Comparison of ENCODE assay signal across 16 mouse cellular contexts in genomic region chr11:32156854-32157630, GRCm38 (mm10). TPM values are rescaled to one million over a fixed set of nuclear protein-coding genes. Genes with fewer than 3 reads are reported as not detected.
DNase-seq lines count a peak whose midpoint lies in the region; ATAC-seq and TF ChIP-seq lines count a peak whose summit lies in the region.
"Had no signal": no experiment of that assay in that cellular context is flagged by ENCODE, and none has a peak within 500 bp of the region (broad histone marks: within the 10 kb centered on the region; RNA-seq: fewer than 3 reads in every experiment).

No protein-coding gene starts in this region.

- H3K4me3 ChIP-seq in forebrain, embryonic 10.5 days = no peak overlapping the region
- H3K4me3 ChIP-seq in forebrain, embryonic 16.5 days (replicated peaks; ENCODE audit: low read length) = no peak overlapping the region
- H3K4me3 ChIP-seq in hindbrain, embryonic 16.5 days (ENCODE audit: low read length) = no peak overlapping the region
- no peak overlapping the region for H3K4me3 ChIP-seq in midbrain, postnatal 0 days (ENCODE audit: low read depth, low read length)
- H3K4me3 ChIP-seq: liver, embryonic 13.5 days had no signal

- no peak for ATAC-seq in forebrain, embryonic 16.5 days
- ATAC-seq in hindbrain, embryonic 16.5 days = no peak
- ATAC-seq in midbrain, postnatal 0 days (ENCODE audit: low FRiP score) = no peak
- ATAC-seq: inflammation-experienced regulatory T-cells, adult 6 months; Patski had no signal

- TF ChIP-seq CTCF in midbrain, postnatal 0 days (IDR thresholded peaks at IDR 0.05) = no peak

- peaks cover 36% of the 10 kb centered on the region for H3K4me1 ChIP-seq in forebrain, embryonic 10.5 days
- peaks cover 51% of the 10 kb centered on the region for H3K4me1 ChIP-seq in forebrain, embryonic 16.5 days (replicated peaks; ENCODE audit: control insufficient read depth, insufficient read depth, low read length)
- H3K4me1 ChIP-seq in hindbrain, embryonic 16.5 days (ENCODE audit: control insufficient read depth, insufficient read depth, low read depth, low read length) = peaks cover 15% of the 10 kb centered on the region
- H3K4me1 ChIP-seq in midbrain, postnatal 0 days (ENCODE audit: insufficient read depth, low read length) = peaks cover 11% of the 10 kb centered on the region; the same call in 1 of the 2 replicates
- H3K4me1 ChIP-seq: liver, embryonic 13.5 days had no signal

- WGBS in forebrain, embryonic 10.5 days = 88% methylated on average over 7 of the region's 7 CpGs
- 24% methylated on average over 7 of the region's 7 CpGs for WGBS in forebrain, embryonic 16.5 days
- 52% methylated on average over 7 of the region's 7 CpGs for WGBS in hindbrain, embryonic 16.5 days
- WGBS in midbrain, postnatal 0 days = 63% methylated on average over 7 of the region's 7 CpGs

- no peak for DNase-seq in forebrain, embryonic 10.5 days (ENCODE audit: extremely low spot score, low spot score)
- DNase-seq in midbrain, postnatal 0 days (ENCODE audit: low spot score) = no peak
- no peak for DNase-seq in embryo, embryonic 10.5 days (ENCODE audit: low spot score)
- no peak for DNase-seq in thymus, postnatal 0 days (ENCODE audit: low spot score)
- DNase-seq in heart, adult 8-10 months (ENCODE audit: low spot score) = no peak
- DNase-seq: liver, embryonic 13.5 days; lung, postnatal 14 days; thymus, postnatal 14 days had no signal

- H3K9me3 ChIP-seq in forebrain, embryonic 10.5 days = no peaks in the 10 kb centered on the region
- no peaks in the 10 kb centered on the region for H3K9me3 ChIP-seq in forebrain, embryonic 16.5 days (ENCODE audit: control insufficient read depth, low read length)
- H3K9me3 ChIP-seq in hindbrain, embryonic 16.5 days (ENCODE audit: control insufficient read depth, low read length) = no peaks in the 10 kb centered on the region
- no peaks in the 10 kb centered on the region for H3K9me3 ChIP-seq in midbrain, postnatal 0 days (ENCODE audit: low read length)
- H3K9me3 ChIP-seq: liver, embryonic 13.5 days had no signal

- peaks cover 31% of the 10 kb centered on the region for H3K27me3 ChIP-seq in forebrain, embryonic 10.5 days (ENCODE audit: poor library complexity, severe bottlenecking)
- H3K27me3 ChIP-seq in forebrain, embryonic 16.5 days (replicated peaks; ENCODE audit: control insufficient read depth, insufficient read depth, low read length) = no peaks in the 10 kb centered on the region
- no peaks in the 10 kb centered on the region for H3K27me3 ChIP-seq in hindbrain, embryonic 16.5 days (replicated peaks; ENCODE audit: control insufficient read depth, insufficient read depth, low read length)
- no peaks in the 10 kb centered on the region for H3K27me3 ChIP-seq in midbrain, postnatal 0 days (ENCODE audit: insufficient read depth, low read length)

- no peaks in the 10 kb centered on the region for H3K36me3 ChIP-seq in forebrain, embryonic 10.5 days (replicated peaks)
- no peaks in the 10 kb centered on the region for H3K36me3 ChIP-seq in forebrain, embryonic 16.5 days (ENCODE audit: control insufficient read depth, insufficient read depth)
- no peaks in the 10 kb centered on the region for H3K36me3 ChIP-seq in hindbrain, embryonic 16.5 days (ENCODE audit: control insufficient read depth, insufficient read depth, low read length)
- no peaks in the 10 kb centered on the region for H3K36me3 ChIP-seq in midbrain, postnatal 0 days (ENCODE audit: insufficient read depth, low read length)
- H3K36me3 ChIP-seq: liver, embryonic 13.5 days had no signal

- H3K4me2 ChIP-seq in forebrain, embryonic 16.5 days (ENCODE audit: low read length) = no peak overlapping the region
- H3K4me2 ChIP-seq in hindbrain, embryonic 16.5 days (ENCODE audit: low read length) = no peak overlapping the region
- no peak overlapping the region for H3K4me2 ChIP-seq in midbrain, postnatal 0 days (ENCODE audit: low read depth, low read length, poor library complexity, severe bottlenecking)
- H3K4me2 ChIP-seq: liver, embryonic 13.5 days had no signal

- peak overlapping the region; percentile 82 for H3K27ac ChIP-seq in forebrain, embryonic 10.5 days
- H3K27ac ChIP-seq in forebrain, embryonic 16.5 days (ENCODE audit: low read length) = peak overlapping the region; percentile 98
- H3K27ac ChIP-seq in hindbrain, embryonic 16.5 days (ENCODE audit: low read depth, low read length) = peak overlapping the region; percentile 90
- peak overlapping the region; percentile 68 for H3K27ac ChIP-seq in midbrain, postnatal 0 days (ENCODE audit: low read depth, low read length)
- H3K27ac ChIP-seq: kidney, postnatal 0 days; liver, embryonic 13.5 days had no signal

- H3K9ac ChIP-seq in forebrain, embryonic 16.5 days (replicated peaks; ENCODE audit: low read depth, low read length) = no peak overlapping the region; the same call in 1 of the 2 replicates
- no peak overlapping the region for H3K9ac ChIP-seq in hindbrain, embryonic 16.5 days (ENCODE audit: low read depth, low read length)
- H3K9ac ChIP-seq in midbrain, postnatal 0 days (replicated peaks; ENCODE audit: low read length, poor library complexity, severe bottlenecking) = no peak overlapping the region
- H3K9ac ChIP-seq: liver, embryonic 13.5 days had no signal

RNA-seq across cellular contexts. Expression of gene Il9r, which starts 43.0 kb away (rescaled TPM):
- polyA plus RNA-seq in forebrain, embryonic 10.5 days (2016; fragmentation: Nextera tagmentation; extraction: Ambion mirVana) = not detected in 2 replicates
- polyA plus RNA-seq in forebrain, embryonic 16.5 days (2015; fragmentation: Nextera tagmentation; extraction: Ambion mirVana) = not detected in 2 replicates
- not detected in 2 replicates for polyA plus RNA-seq in hindbrain, embryonic 16.5 days (2015; fragmentation: Nextera tagmentation; extraction: Ambion mirVana)
- total RNA-seq in midbrain, postnatal 0 days (2014; rRNA removed) = 0.33 TPM in 1 of 2 replicates, not detected in the other
- polyA plus RNA-seq in midbrain, postnatal 0 days (2015; fragmentation: Nextera tagmentation; extraction: Ambion mirVana) = 0.04 TPM in 1 of 2 replicates, not detected in the other
- 5.3 and 5.7 TPM in 2 replicates for polyA plus RNA-seq in thymus, postnatal 0 days (2015; fragmentation: Nextera tagmentation; extraction: Ambion mirVana)
- under 1 TPM in 3 of 4 experiments, not detected in 1; 0.05 to 0.40 (median 0.09) TPM for total RNA-seq in heart, adult 8-10 months (2022)
- total RNA-seq: layer of hippocampus, postnatal 10 days; left cerebral cortex, postnatal 36 days had no signal
- polyA plus RNA-seq: heart, embryonic 14.5 days; kidney, postnatal 0 days; Patski had no signal

RNA-seq across cellular contexts. Expression of gene Snrnp25, which starts 48.2 kb away (rescaled TPM):
- 118 and 120 TPM in 2 replicates for polyA plus RNA-seq in forebrain, embryonic 10.5 days (2016; fragmentation: Nextera tagmentation; extraction: Ambion mirVana)
- 45.0 and 45.6 TPM in 2 replicates for polyA plus RNA-seq in forebrain, embryonic 16.5 days (2015; fragmentation: Nextera tagmentation; extraction: Ambion mirVana)
- 45.6 and 49.9 TPM in 2 replicates for polyA plus RNA-seq in hindbrain, embryonic 16.5 days (2015; fragmentation: Nextera tagmentation; extraction: Ambion mirVana)
- 13.3 and 23.6 TPM in 2 replicates for total RNA-seq in midbrain, postnatal 0 days (2014; rRNA removed)
- polyA plus RNA-seq in midbrain, postnatal 0 days (2015; fragmentation: Nextera tagmentation; extraction: Ambion mirVana) = 47.8 and 48.9 TPM in 2 replicates
- 103 TPM in 2 replicates for polyA plus RNA-seq in thymus, postnatal 0 days (2015; fragmentation: Nextera tagmentation; extraction: Ambion mirVana)
- total RNA-seq in heart, adult 8-10 months (2022) = 10 to 100 TPM in 3 of 4 experiments, 1 to 10 TPM in 1; 9.7 to 14.0 (median 11.8) TPM
